Mouse (Mus musculus) adrenal gland, postnatal 25 days (tissue): ENCODE data around the gene Bahcc1. TPM values are rescaled to one million over a fixed set of nuclear protein-coding genes. Genes with fewer than 3 reads are reported as not detected.

ENCODE experiments used
- DNase-seq: peaks from one replicate; pipeline ENCODE4 v3.0.0; 2021; ENCODE audit warnings: mixed read lengths
- total RNA-seq: library from RNA; stranded (reverse); gene quantifications from 2 replicates; pipeline ENCODE4 v1.2.3, GENCODE M21; 2021

Gene Bahcc1
- total RNA-seq, 1 experiment from 2014 or later, result 23.8 TPM

- DNase-seq, result no peak
These were observed 28.0 kb downstream of the Bahcc1 start for GRCm38 (mm10) chr11:120260769-120261150.

- DNase-seq, result peak; percentile 98
These were observed 28.9 kb downstream of the Bahcc1 start for GRCm38 (mm10) chr11:120261416-120262355.

GRCm38 (mm10) chr11:120262356-120262901 lies 29.7 kb downstream of the Bahcc1 start:
- DNase-seq, result peak; percentile 72

- DNase-seq, result no peak
These were observed 30.4 kb downstream of the Bahcc1 start for GRCm38 (mm10) chr11:120263176-120263575.

- no peak for DNase-seq
These were observed 31.3 kb downstream of the Bahcc1 start for GRCm38 (mm10) chr11:120264008-120264407.

- no peak for DNase-seq
These were observed 32.7 kb downstream of the Bahcc1 start for GRCm38 (mm10) chr11:120265458-120265857.

- DNase-seq, result no peak
These were observed 33.6 kb downstream of the Bahcc1 start for GRCm38 (mm10) chr11:120266259-120266758.

GRCm38 (mm10) chr11:120267274-120267673 lies 34.5 kb downstream of the Bahcc1 start:
- DNase-seq, result no peak

GRCm38 (mm10) chr11:120267676-120268075 lies 34.9 kb downstream of the Bahcc1 start:
- no peak for DNase-seq

- no peak for DNase-seq
These were observed 35.6 kb downstream of the Bahcc1 start for GRCm38 (mm10) chr11:120268195-120268967.

GRCm38 (mm10) chr11:120269007-120269406 lies 36.3 kb downstream of the Bahcc1 start:
- no peak for DNase-seq

GRCm38 (mm10) chr11:120269498-120270104 lies 36.9 kb downstream of the Bahcc1 start:
- no peak for DNase-seq

- no peak for DNase-seq
These were observed 46.6 kb downstream of the Bahcc1 start for GRCm38 (mm10) chr11:120279335-120279734.

GRCm38 (mm10) chr11:120280281-120280773 lies 47.6 kb downstream of the Bahcc1 start:
- DNase-seq, result peak; percentile 74

- DNase-seq, result no peak
These were observed 48.0 kb downstream of the Bahcc1 start for GRCm38 (mm10) chr11:120280774-120281173.

- DNase-seq, result peak; percentile 56
These were observed 48.5 kb downstream of the Bahcc1 start for GRCm38 (mm10) chr11:120281197-120281596.

GRCm38 (mm10) chr11:120283542-120283941 lies 50.8 kb downstream of the Bahcc1 start:
- no peak for DNase-seq

GRCm38 (mm10) chr11:120289644-120290043 lies 56.9 kb downstream of the Bahcc1 start:
- no peak for DNase-seq

- no peak for DNase-seq
These were observed 57.5 kb downstream of the Bahcc1 start for GRCm38 (mm10) chr11:120290266-120290665.

GRCm38 (mm10) chr11:120293714-120294113 lies 61.0 kb downstream of the Bahcc1 start:
- peak; percentile 43 for DNase-seq

- no peak for DNase-seq
These were observed 63.8 kb downstream of the Bahcc1 start for GRCm38 (mm10) chr11:120296305-120297144.
